Mouse (Mus musculus): ENCODE data around the gene Myo1c. TPM values are rescaled to one million over a fixed set of nuclear protein-coding genes. Genes with fewer than 3 reads are reported as not detected.
"Not testable (repeated sequence)": the region's sequence is repeated elsewhere in the genome, so short reads cannot be mapped to it uniquely, and the experiment has no call there.

Myo1c gene
- total RNA-seq, 2 experiments from 2014 or later, result 12.9 to 14.1 TPM

GRCm38 (mm10) chr11:75666296-75666695 lies 16.0 kb downstream of the Myo1c start:
- DNase-seq (ENCODE audit: low spot score in 2 of 2), result no peak

- no peak for DNase-seq (ENCODE audit: low spot score in 2 of 2)
These were observed 18.3 kb downstream of the Myo1c start for GRCm38 (mm10) chr11:75668621-75669020.

- no peak for DNase-seq (ENCODE audit: low spot score in 2 of 2)
These were observed 19.0 kb downstream of the Myo1c start for GRCm38 (mm10) chr11:75669176-75669852.

GRCm38 (mm10) chr11:75669853-75670200 lies 19.5 kb downstream of the Myo1c start:
- no peak for DNase-seq (ENCODE audit: low spot score in 2 of 2)

GRCm38 (mm10) chr11:75671426-75672180 lies 21.3 kb downstream of the Myo1c start:
- DNase-seq (ENCODE audit: low spot score in 2 of 2), result no peak

- DNase-seq (ENCODE audit: low spot score in 2 of 2), result no peak
These were observed 23.1 kb downstream of the Myo1c start for GRCm38 (mm10) chr11:75673411-75673810.

GRCm38 (mm10) chr11:75674875-75675274 lies 24.6 kb downstream of the Myo1c start:
- DNase-seq (ENCODE audit: low spot score in 2 of 2), result no peak

- no peak for DNase-seq (ENCODE audit: low spot score in 2 of 2)
These were observed 27.8 kb downstream of the Myo1c start for GRCm38 (mm10) chr11:75677881-75678746.

GRCm38 (mm10) chr11:75678747-75679438 lies 28.6 kb downstream of the Myo1c start, which contains the start of gene Crk:
Gene Crk, plus strand, starts transcription at chr11:75679259.
- DNase-seq (ENCODE audit: low spot score in 2 of 2), result peak; percentile 97 to 98

GRCm38 (mm10) chr11:75679439-75680171 lies 29.3 kb downstream of the Myo1c start:
- DNase-seq (ENCODE audit: low spot score in 2 of 2), result no peak

- no peak for DNase-seq (ENCODE audit: low spot score in 2 of 2)
These were observed 34.2 kb downstream of the Myo1c start for GRCm38 (mm10) chr11:75684462-75684861.

GRCm38 (mm10) chr11:75684956-75685355 lies 34.7 kb downstream of the Myo1c start:
- DNase-seq (ENCODE audit: low spot score in 2 of 2), result no peak

GRCm38 (mm10) chr11:75687343-75687993 lies 37.2 kb downstream of the Myo1c start:
- no peak for DNase-seq (ENCODE audit: low spot score in 2 of 2)

- no peak for DNase-seq (ENCODE audit: low spot score in 2 of 2)
These were observed 37.8 kb downstream of the Myo1c start for GRCm38 (mm10) chr11:75688132-75688531.

- peak in 1 of 2 experiments; percentile 32 for DNase-seq (ENCODE audit: low spot score in 2 of 2)
These were observed 39.7 kb downstream of the Myo1c start for GRCm38 (mm10) chr11:75689977-75690376.

- no peak for DNase-seq (ENCODE audit: low spot score in 2 of 2)
These were observed 40.7 kb downstream of the Myo1c start for GRCm38 (mm10) chr11:75691047-75691446.

- no peak for DNase-seq (ENCODE audit: low spot score in 2 of 2)
These were observed 43.3 kb downstream of the Myo1c start for GRCm38 (mm10) chr11:75693570-75693969.

GRCm38 (mm10) chr11:75697464-75697863 lies 47.2 kb downstream of the Myo1c start:
- DNase-seq (ENCODE audit: low spot score in 2 of 2), result not testable (repeated sequence)

- no peak for DNase-seq (ENCODE audit: low spot score in 2 of 2)
These were observed 50.3 kb downstream of the Myo1c start for GRCm38 (mm10) chr11:75700557-75700956.

- DNase-seq (ENCODE audit: low spot score in 2 of 2), result no peak
These were observed 52.5 kb downstream of the Myo1c start for GRCm38 (mm10) chr11:75702761-75703160.
